16 mouse cellular contexts compared by ENCODE assay signal in the genomic region with DNA sequence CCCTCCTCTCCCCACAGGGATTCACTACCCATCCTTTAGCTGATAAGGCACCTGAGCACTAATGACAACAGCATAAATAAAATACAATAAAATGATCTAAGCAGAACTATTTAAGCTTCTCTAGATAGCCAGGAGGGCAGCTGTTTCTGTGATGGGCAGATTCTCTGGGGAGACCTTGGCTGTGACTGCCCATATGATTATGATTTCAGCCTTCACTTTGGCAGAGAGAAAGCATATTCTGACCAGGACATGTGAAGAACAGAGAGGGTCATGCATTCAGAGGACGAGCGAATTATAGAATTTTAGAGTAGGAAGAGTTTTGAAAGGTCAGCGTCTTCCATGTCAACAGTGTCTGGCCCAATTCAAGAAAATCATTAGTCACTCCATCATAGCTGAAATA.
DNase-seq lines count a peak whose midpoint lies in the region; ATAC-seq lines count a peak whose summit lies in the region.
"Had no signal": no experiment of that assay in that cellular context is flagged by ENCODE, and none has a peak within 500 bp of the region (broad histone marks: within the 10 kb centered on the region; RNA-seq: fewer than 3 reads in every experiment).

No protein-coding gene starts in this region.

- no peak overlapping the region for H3K4me3 ChIP-seq in forebrain, embryonic 12.5 days (replicated peaks)
- no peak overlapping the region for H3K4me3 ChIP-seq in forebrain, embryonic 11.5 days (ENCODE audit: low read depth, low read length)
- no peak overlapping the region for H3K4me3 ChIP-seq in neural tube, embryonic 14.5 days (ENCODE audit: low read depth, low read length)
- H3K4me3 ChIP-seq: embryonic facial prominence, embryonic 10.5 days; forebrain, embryonic 15.5 days; heart, embryonic 13.5 days had no signal

- ATAC-seq in forebrain, embryonic 12.5 days (ENCODE audit: low FRiP score): peak; percentile 41; the same call in 1 of the 2 replicates
- ATAC-seq in forebrain, embryonic 11.5 days (replicated peaks; ENCODE audit: low FRiP score): no peak
- peak; percentile 46; the same call in 1 of the 2 replicates for ATAC-seq in neural tube, embryonic 14.5 days (ENCODE audit: low read depth)
- ATAC-seq: forebrain, embryonic 15.5 days had no signal

- no peak overlapping the region for H3K27ac ChIP-seq in forebrain, embryonic 12.5 days
- no peak overlapping the region for H3K27ac ChIP-seq in forebrain, embryonic 11.5 days (ENCODE audit: low read depth, low read length)
- H3K27ac ChIP-seq in neural tube, embryonic 14.5 days (ENCODE audit: low read depth, low read length): no peak overlapping the region
- H3K27ac ChIP-seq: embryonic facial prominence, embryonic 10.5 days; forebrain, embryonic 15.5 days; heart, embryonic 13.5 days had no signal

- no peaks in the 10 kb centered on the region for H3K9me3 ChIP-seq in forebrain, embryonic 12.5 days
- H3K9me3 ChIP-seq in forebrain, embryonic 11.5 days (ENCODE audit: control insufficient read depth, low read length): no peaks in the 10 kb centered on the region
- no peaks in the 10 kb centered on the region for H3K9me3 ChIP-seq in neural tube, embryonic 14.5 days (ENCODE audit: control insufficient read depth, low read length)
- H3K9me3 ChIP-seq: embryonic facial prominence, embryonic 10.5 days; forebrain, embryonic 15.5 days; heart, embryonic 13.5 days had no signal

- no peaks in the 10 kb centered on the region for H3K4me1 ChIP-seq in forebrain, embryonic 12.5 days
- no peaks in the 10 kb centered on the region for H3K4me1 ChIP-seq in forebrain, embryonic 11.5 days (replicated peaks; ENCODE audit: control insufficient read depth, insufficient read depth, low read length)
- H3K4me1 ChIP-seq in neural tube, embryonic 14.5 days (ENCODE audit: control insufficient read depth, insufficient read depth, low read length): no peaks in the 10 kb centered on the region
- H3K4me1 ChIP-seq: embryonic facial prominence, embryonic 10.5 days; forebrain, embryonic 15.5 days; heart, embryonic 13.5 days had no signal

- H3K36me3 ChIP-seq in forebrain, embryonic 12.5 days (replicated peaks): no peaks in the 10 kb centered on the region
- H3K36me3 ChIP-seq in forebrain, embryonic 11.5 days (ENCODE audit: control insufficient read depth, insufficient read depth, low read length): no peaks in the 10 kb centered on the region
- no peaks in the 10 kb centered on the region for H3K36me3 ChIP-seq in neural tube, embryonic 14.5 days (ENCODE audit: control insufficient read depth, insufficient read depth, low read length)
- H3K36me3 ChIP-seq: embryonic facial prominence, embryonic 10.5 days; forebrain, embryonic 15.5 days; heart, embryonic 13.5 days had no signal

- no peaks in the 10 kb centered on the region for H3K27me3 ChIP-seq in forebrain, embryonic 12.5 days
- H3K27me3 ChIP-seq in forebrain, embryonic 11.5 days (ENCODE audit: control insufficient read depth, insufficient read depth, low read length): no peaks in the 10 kb centered on the region
- no peaks in the 10 kb centered on the region for H3K27me3 ChIP-seq in neural tube, embryonic 14.5 days (ENCODE audit: control insufficient read depth, insufficient read depth, low read length)
- H3K27me3 ChIP-seq: forebrain, embryonic 15.5 days; heart, embryonic 13.5 days had no signal

- DNase-seq in forebrain, embryonic 11.5 days (ENCODE audit: low spot score): no peak
- peak; percentile 8 for DNase-seq in left cerebral cortex, postnatal 4 days
- DNase-seq in left cerebral cortex, adult 11 months (ENCODE audit: low spot score): no peak
- DNase-seq in neural tube, embryonic 10.5 days (ENCODE audit: extremely low spot score, low spot score): no peak
- no peak for DNase-seq in kidney, adult 8-10 months
- DNase-seq: adrenal gland, postnatal 10 days; cerebellum, adult 11-12 months; cerebellum, adult 9-10 months; gastrocnemius, postnatal 36 days; heart, adult 11 months; heart, postnatal 36 days had no signal

- WGBS in forebrain, embryonic 12.5 days: 88% methylated on average over 3 of the region's 3 CpGs
- 94% methylated on average over 3 of the region's 3 CpGs for WGBS in forebrain, embryonic 11.5 days
- whole genome bisulfite sequencing in neural tube, embryonic 14.5 days: 71% methylated on average over 3 of the region's 3 CpGs

- H3K9ac ChIP-seq in forebrain, embryonic 12.5 days: no peak overlapping the region
- H3K9ac ChIP-seq in forebrain, embryonic 11.5 days (ENCODE audit: low read length): no peak overlapping the region
- H3K9ac ChIP-seq in neural tube, embryonic 14.5 days (replicated peaks; ENCODE audit: low read depth, low read length): no peak overlapping the region
- H3K9ac ChIP-seq: forebrain, embryonic 15.5 days; heart, embryonic 13.5 days had no signal

- intact Hi-C loops in left cerebral cortex, postnatal 4 days (cut with DNase I): no loop called here

- no peak overlapping the region for H3K4me2 ChIP-seq in forebrain, embryonic 12.5 days
- no peak overlapping the region for H3K4me2 ChIP-seq in forebrain, embryonic 11.5 days (ENCODE audit: low read depth, low read length, severe bottlenecking)
- H3K4me2 ChIP-seq in neural tube, embryonic 14.5 days (ENCODE audit: low read depth, low read length): no peak overlapping the region
- H3K4me2 ChIP-seq: forebrain, embryonic 15.5 days; heart, embryonic 13.5 days had no signal
